In genomic region chr1:90124561-90124960, GRCm38 (mm10) we compare ENCODE assay signal across 25 mouse cellular contexts. TPM values are rescaled to one million over a fixed set of nuclear protein-coding genes. Genes with fewer than 3 reads are reported as not detected.
A peak's percentile ranks its signal among the peaks of the same experiment; 100 is the strongest.
DNase-seq lines count a peak whose midpoint lies in the region; ATAC-seq and TF ChIP-seq lines count a peak whose summit lies in the region.
"Had no signal": no experiment of that assay in that cellular context is flagged by ENCODE, and none has a peak within 500 bp of the region (broad histone marks: within the 10 kb centered on the region; RNA-seq: fewer than 3 reads in every experiment).

No protein-coding gene starts in this region.

- no peak for TF ChIP-seq CTCF in E14TG2a.4 (conservative IDR thresholded peaks at IDR 0.05; ENCODE audit: low read length)

- H3K4me3 ChIP-seq in E14TG2a.4 (replicated peaks; ENCODE audit: low read length) (peak overlapping the region; percentile 64), ES-E14 (ENCODE audit: insufficient read depth in 1 of 2, low read depth in 1 of 2, low read length in 2 of 2, poor library complexity in 1 of 2, severe bottlenecking in 1 of 2) (peak overlapping the region; percentile 43 to 61)
- H3K4me3 ChIP-seq in hindbrain, embryonic 14.5 days (replicated peaks; ENCODE audit: low read length), result no peak overlapping the region
- H3K4me3 ChIP-seq in heart, embryonic 10.5 days, result no peak overlapping the region
- H3K4me3 ChIP-seq: embryonic facial prominence, embryonic 15.5 days; erythroblast, embryonic 14.5 days; forebrain, embryonic 10.5 days; forebrain, embryonic 15.5 days; heart, adult 2 months; heart, embryonic 12.5 days; hindbrain, embryonic 10.5 days; hindbrain, embryonic 15.5 days had no signal

- H3K36me3 ChIP-seq in E14TG2a.4 (ENCODE audit: insufficient read depth, low read length), result no peaks in the 10 kb centered on the region
- H3K36me3 ChIP-seq in ES-E14 (ENCODE audit: control insufficient read depth, insufficient read depth, low read length, poor library complexity, severe bottlenecking), result no peaks in the 10 kb centered on the region
- no peaks in the 10 kb centered on the region for H3K36me3 ChIP-seq in hindbrain, embryonic 14.5 days (replicated peaks; ENCODE audit: control insufficient read depth, insufficient read depth)
- H3K36me3 ChIP-seq in heart, embryonic 10.5 days, result no peaks in the 10 kb centered on the region
- H3K36me3 ChIP-seq: embryonic facial prominence, embryonic 15.5 days; forebrain, embryonic 10.5 days; forebrain, embryonic 15.5 days; heart, embryonic 12.5 days; hindbrain, embryonic 10.5 days; hindbrain, embryonic 15.5 days had no signal

- H3K4me2 ChIP-seq in hindbrain, embryonic 14.5 days (replicated peaks), result no peak overlapping the region
- H3K4me2 ChIP-seq: embryonic facial prominence, embryonic 15.5 days; forebrain, embryonic 15.5 days; heart, embryonic 12.5 days; hindbrain, embryonic 15.5 days had no signal

- no peaks in the 10 kb centered on the region for H3K4me1 ChIP-seq in E14TG2a.4 (replicated peaks; ENCODE audit: low read depth, low read length)
- H3K4me1 ChIP-seq in ES-E14 (ENCODE audit: control insufficient read depth in 2 of 2, insufficient read depth in 2 of 2, low read length in 2 of 2, poor library complexity in 1 of 2), result no peaks in the 10 kb centered on the region; a peak in 1 of 4 replicates
- no peaks in the 10 kb centered on the region for H3K4me1 ChIP-seq in hindbrain, embryonic 14.5 days (replicated peaks; ENCODE audit: control insufficient read depth, insufficient read depth, low read length)
- H3K4me1 ChIP-seq in heart, embryonic 10.5 days, result no peaks in the 10 kb centered on the region; the same call in 1 of the 2 replicates
- H3K4me1 ChIP-seq: forebrain, embryonic 15.5 days; hindbrain, embryonic 15.5 days had no signal

- peaks cover 9% of the 10 kb centered on the region for H3K9me3 ChIP-seq in E14TG2a.4 (ENCODE audit: low read length)
- H3K9me3 ChIP-seq in ES-E14 (ENCODE audit: control insufficient read depth, insufficient read depth, low read depth, low read length), result no peaks in the 10 kb centered on the region
- H3K9me3 ChIP-seq in hindbrain, embryonic 14.5 days (ENCODE audit: control insufficient read depth, low read length), result no peaks in the 10 kb centered on the region
- no peaks in the 10 kb centered on the region for H3K9me3 ChIP-seq in heart, embryonic 10.5 days
- H3K9me3 ChIP-seq: embryonic facial prominence, embryonic 15.5 days; forebrain, embryonic 10.5 days; forebrain, embryonic 15.5 days; heart, embryonic 12.5 days; hindbrain, embryonic 10.5 days; hindbrain, embryonic 15.5 days had no signal

- DNase-seq in kidney, adult 9 months, result peak; percentile 52
- DNase-seq in kidney, postnatal 4 days, result no peak
- no peak for DNase-seq in ES-E14 (ENCODE audit: low read depth, low spot score)
- no peak for DNase-seq in hindbrain, embryonic 14.5 days (ENCODE audit: low spot score)
- no peak for DNase-seq in heart, embryonic 10.5 days (ENCODE audit: low spot score)
- DNase-seq: adrenal gland, postnatal 10 days; cerebellum, adult 11 months; cerebellum, adult 8-10 months; cerebellum, postnatal 14 days; embryo, embryonic 11 days; gastrocnemius, postnatal 36 days; heart, adult 2 months had no signal

- H3K27me3 ChIP-seq in E14TG2a.4 (ENCODE audit: insufficient read depth, low read length), result 0 out of 2 replicates have a peak, but pooled peaks cover 7% of the 10 kb centered on the region
- H3K27me3 ChIP-seq in hindbrain, embryonic 14.5 days (ENCODE audit: control insufficient read depth, insufficient read depth, low read length), result no peaks in the 10 kb centered on the region
- H3K27me3 ChIP-seq in heart, embryonic 10.5 days (ENCODE audit: insufficient read depth, poor library complexity, severe bottlenecking), result peaks cover 50% of the 10 kb centered on the region
- H3K27me3 ChIP-seq: embryonic facial prominence, embryonic 15.5 days; forebrain, embryonic 15.5 days; hindbrain, embryonic 15.5 days had no signal

- no peak overlapping the region for H3K9ac ChIP-seq in ES-E14 (ENCODE audit: insufficient read depth, low read depth, low read length, poor library complexity, severe bottlenecking)
- no peak overlapping the region for H3K9ac ChIP-seq in hindbrain, embryonic 14.5 days
- H3K9ac ChIP-seq: embryonic facial prominence, embryonic 15.5 days; forebrain, embryonic 15.5 days; heart, embryonic 12.5 days; hindbrain, embryonic 15.5 days had no signal

- H3K27ac ChIP-seq in ES-E14 (ENCODE audit: insufficient read depth, low read depth, low read length, poor library complexity, severe bottlenecking), result no peak overlapping the region
- no peak overlapping the region for H3K27ac ChIP-seq in hindbrain, embryonic 14.5 days
- no peak overlapping the region for H3K27ac ChIP-seq in heart, embryonic 10.5 days
- H3K27ac ChIP-seq: embryonic facial prominence, embryonic 15.5 days; forebrain, embryonic 10.5 days; forebrain, embryonic 15.5 days; heart, adult 2 months; hindbrain, embryonic 10.5 days; hindbrain, embryonic 15.5 days had no signal

- ATAC-seq in hindbrain, embryonic 14.5 days (ENCODE audit: low FRiP score), result no peak
- ATAC-seq: forebrain, embryonic 15.5 days had no signal

- WGBS in hindbrain, embryonic 14.5 days, result 92% methylated on average over 12 of the region's 12 CpGs
- 93% methylated on average over 12 of the region's 12 CpGs for WGBS in heart, embryonic 10.5 days

- in situ Hi-C loops in ES-E14 (cut with MboI; ENCODE audit: low sequenced_read_pairs in 2 of 2, unreplicated experiment in 2 of 2), result no loop called here

TF ChIP-seq in ES-E14, 5 proteins besides CTCF, POLR2A, EP300 and RAD21:
- no peak for TF ChIP-seq CHD2 (IDR thresholded peaks at IDR 0.05; ENCODE audit: low read depth, low read length)
- no peak for TF ChIP-seq ZC3H11A (IDR thresholded peaks at IDR 0.05; ENCODE audit: borderline replicate concordance, low read depth, low read length)
- TF ChIP-seq MAFK (IDR thresholded peaks at IDR 0.05; ENCODE audit: insufficient read depth, low read depth, low read length), result no peak
- no peak for TF ChIP-seq HCFC1 (IDR thresholded peaks at IDR 0.05; ENCODE audit: borderline replicate concordance, insufficient read depth, low read length)
- no peak for TF ChIP-seq ZNF384 (IDR thresholded peaks at IDR 0.05; ENCODE audit: low read depth, low read length)

RNA-seq across cellular contexts. Expression of gene Iqca, which starts 28.6 kb away (rescaled TPM):
- total RNA-seq in ES-E14 (2012; rRNA removed), result 0.21 and 0.27 TPM in 2 replicates
- polyA plus RNA-seq in hindbrain, embryonic 14.5 days (2014; fragmentation: Nextera tagmentation; extraction: Ambion mirVana), result 0.86 and 1.8 TPM in 2 replicates
- polyA plus RNA-seq in heart, embryonic 10.5 days (2016; fragmentation: Nextera tagmentation; extraction: Ambion mirVana), result 0.11 and 0.16 TPM in 2 replicates
- total RNA-seq: adrenal gland, postnatal 10 days; adrenal gland, postnatal 4 days; common myeloid progenitor, adult 5-6 weeks; gastrocnemius, adult 8-10 months; gastrocnemius, postnatal 36 days; heart, adult 2 months; heart, postnatal 25 days had no signal
- polyA plus RNA-seq: embryonic facial prominence, embryonic 11.5 days; erythroblast, embryonic 14.5 days; heart, embryonic 12.5 days had no signal

Comparison
In these comparisons a context has a peak if more than half of its experiments do, and no peak if none do; other contexts are left out.
1. H3K4me3 ChIP-seq: peak in E14TG2a.4 (single experiment) and ES-E14 (2 of 2); none in hindbrain, embryonic 14.5 days (single experiment) and heart, embryonic 10.5 days (single experiment).